Mouse (Mus musculus): ENCODE results near the gene 1700029I15Rik.

DNA sequence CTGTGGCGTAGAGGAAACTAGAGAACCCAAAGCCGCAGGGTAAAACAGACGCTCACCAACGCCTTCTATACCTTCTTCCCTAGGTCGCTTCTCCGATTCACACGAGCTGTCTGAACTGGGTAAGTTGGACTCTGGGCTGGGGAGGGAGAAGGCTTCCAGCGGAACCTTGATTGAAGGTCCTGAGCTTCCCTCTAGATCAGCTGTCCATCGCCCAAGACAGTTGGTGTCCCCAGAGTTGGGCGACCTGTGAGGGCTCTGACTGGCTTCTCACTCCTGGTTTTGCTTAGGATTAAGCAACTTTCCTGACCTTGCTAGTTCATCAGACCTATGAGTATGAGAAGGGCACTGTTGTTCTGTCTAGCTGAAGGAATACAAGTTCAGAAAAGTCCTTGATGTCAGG lies 6.5 kb upstream of the 1700029I15Rik start:
- no peak for TF ChIP-seq CTCF (IDR thresholded peaks at IDR 0.05; ENCODE audit: low read depth, low read length)
- TF ChIP-seq EP300 (IDR thresholded peaks at IDR 0.05; ENCODE audit: insufficient read depth, low read depth, low read length) = no peak

Data from ES-Bruce4 (cell line).